Mouse (Mus musculus) myocyte (in vitro differentiated cells): ENCODE results near the gene Lyg1. TPM values are rescaled to one million over a fixed set of nuclear protein-coding genes. Genes with fewer than 3 reads are reported as not detected.

Experiments used
- H3K27me3 ChIP-seq: one replicate; pipeline ENCODE4 v1.6.1; 2011; ENCODE audit not compliant: control insufficient read depth, insufficient read depth, insufficient read length
- H3K36me3 ChIP-seq: one replicate; pipeline ENCODE4 v1.6.1; 2011; ENCODE audit not compliant: control insufficient read depth, insufficient read depth
- H3K4me2 ChIP-seq: one replicate; pipeline ENCODE4 v1.6.1; 2011; ENCODE audit warnings: low read depth, control low read depth
- H3K4me3 ChIP-seq: one replicate; pipeline ENCODE4 v1.5.1; 2011; ENCODE audit warnings: mild to moderate bottlenecking, control low read depth, moderate library complexity
- H3K79me2 ChIP-seq: one replicate; pipeline ENCODE4 v1.6.1; 2011; ENCODE audit not compliant: control insufficient read depth, insufficient read depth
- H3ac ChIP-seq: one replicate; pipeline ENCODE4 v1.6.1; 2011; ENCODE audit not compliant: control insufficient read depth, insufficient read length
- CEBPB ChIP-seq: IDR thresholded peaks from 2 replicates; pipeline ENCODE4 v1.6.1; 2011; ENCODE audit warnings: mild to moderate bottlenecking, moderate library complexity; ENCODE audit not compliant: poor library complexity, insufficient read depth, severe bottlenecking
- E2F4 ChIP-seq: IDR thresholded peaks from one replicate; pipeline ENCODE4 v1.6.1; 2011; ENCODE audit warnings: mild to moderate bottlenecking, control low read depth, moderate library complexity; ENCODE audit not compliant: insufficient read depth
- MAX ChIP-seq: IDR thresholded peaks from one replicate; pipeline ENCODE4 v1.6.1; 2011; ENCODE audit warnings: low read depth, mild to moderate bottlenecking, control low read depth
- MYOD1 ChIP-seq, 3 experiments: IDR thresholded peaks; one replicate each; pipeline ENCODE4 v1.6.1; 2011; ENCODE audit warnings: control low read depth in 2 of 3, low read depth in 2 of 3, mild to moderate bottlenecking in 2 of 3, moderate library complexity in 1 of 3; ENCODE audit not compliant: insufficient read length in 2 of 3, control insufficient read depth in 1 of 3
- MYOG ChIP-seq, 3 experiments: IDR thresholded peaks; one replicate each; pipeline ENCODE4 v1.6.1; 2011; ENCODE audit warnings: control low read depth in 2 of 3, low read depth in 2 of 3, mild to moderate bottlenecking in 2 of 3; ENCODE audit not compliant: insufficient read length in 2 of 3, control insufficient read depth in 1 of 3, insufficient read depth in 1 of 3
- POLR2A ChIP-seq: IDR thresholded peaks from one replicate; pipeline ENCODE4 v1.6.1; 2011; ENCODE audit warnings: low read depth, mild to moderate bottlenecking, control low read depth, moderate library complexity; ENCODE audit not compliant: insufficient read length
- POLR2AphosphoS2 ChIP-seq: IDR thresholded peaks from one replicate; pipeline ENCODE4 v1.6.1; 2011; ENCODE audit warnings: low read depth, control low read depth; ENCODE audit not compliant: insufficient read length
- REST ChIP-seq: IDR thresholded peaks from one replicate; pipeline ENCODE4 v1.6.1; 2011; ENCODE audit warnings: mild to moderate bottlenecking, control low read depth, moderate library complexity; ENCODE audit not compliant: insufficient read depth, insufficient read length
- SRF ChIP-seq: IDR thresholded peaks from one replicate; pipeline ENCODE4 v1.6.1; 2011; ENCODE audit warnings: low read depth; ENCODE audit not compliant: control insufficient read depth, insufficient read length
- TCF12 ChIP-seq: IDR thresholded peaks from one replicate; pipeline ENCODE4 v1.6.1; 2011; ENCODE audit warnings: mild to moderate bottlenecking, control low read depth; ENCODE audit not compliant: poor library complexity, insufficient read depth, severe bottlenecking
- TCF3 ChIP-seq: IDR thresholded peaks from one replicate; pipeline ENCODE4 v1.6.1; 2011; ENCODE audit warnings: low read depth, control low read depth; ENCODE audit not compliant: insufficient read length
- USF1 ChIP-seq: IDR thresholded peaks from one replicate; pipeline ENCODE4 v1.6.1; 2011; ENCODE audit warnings: low read depth, mild to moderate bottlenecking, control low read depth, moderate library complexity
- polyA plus RNA-seq: library from polyadenylated mRNA; unstranded; fragments of >200 nt; fragmentation: generic; extraction: Trizol; gene quantifications from one replicate; pipeline ENCODE4 v1.2.1, GENCODE M21; 2012; ENCODE audit warnings: missing spikeins

Gene Lyg1
- polyA plus RNA-seq, 1 experiment = not detected

- H3ac ChIP-seq = no peak overlapping the region
- H3K4me2 ChIP-seq = no peak overlapping the region
- H3K27me3 ChIP-seq = peaks cover 8% of the 10 kb centered on the region
- TF ChIP-seq MYOG (IDR thresholded peaks at IDR 0.05; ENCODE audit: control insufficient read depth in 1 of 3, insufficient read depth in 1 of 3, insufficient read length in 2 of 3, low read depth in 2 of 3) = no peak
- TF ChIP-seq CEBPB = no peak
- no peak for TF ChIP-seq TCF3
- no peak for TF ChIP-seq E2F4
- TF ChIP-seq POLR2A = no peak
- TF ChIP-seq TCF12 = no peak
- TF ChIP-seq MAX = no peak
- no peak overlapping the region for H3K4me3 ChIP-seq
- H3K79me2 ChIP-seq = no peaks in the 10 kb centered on the region
- H3K36me3 ChIP-seq = no peaks in the 10 kb centered on the region
Observed at GRCm38 (mm10) chr1:37956690-37957431, 698 bp downstream of the Lyg1 start.

GRCm38 (mm10) chr1:37955251-37955650, 2.3 kb downstream of the Lyg1 start:
- Histone ChIP-seq H3K4me3 (no peak overlapping the region), H3ac (no peak overlapping the region), H3K4me2 (no peak overlapping the region), H3K79me2 (no peaks in the 10 kb centered on the region), H3K27me3 (peaks cover 10% of the 10 kb centered on the region), H3K36me3 (no peaks in the 10 kb centered on the region)
- no peak for TF ChIP-seq REST
- TF ChIP-seq POLR2A = no peak
- no peak for TF ChIP-seq SRF
- no peak for TF ChIP-seq E2F4
- no peak for TF ChIP-seq MYOG (IDR thresholded peaks at IDR 0.05; ENCODE audit: control insufficient read depth in 1 of 3, insufficient read depth in 1 of 3, insufficient read length in 2 of 3, low read depth in 2 of 3)
- TF ChIP-seq TCF3 = no peak
- no peak for TF ChIP-seq TCF12
- no peak for TF ChIP-seq MAX
- no peak for TF ChIP-seq MYOD1 (IDR thresholded peaks at IDR 0.05; ENCODE audit: control insufficient read depth in 1 of 3, insufficient read length in 2 of 3, low read depth in 2 of 3)
- no peak for TF ChIP-seq POLR2AphosphoS2
- no peak for TF ChIP-seq CEBPB
- no peak for TF ChIP-seq USF1

- Histone ChIP-seq H3K4me2 (no peak overlapping the region), H3K36me3 (no peaks in the 10 kb centered on the region), H3K27me3 (peaks cover 14% of the 10 kb centered on the region), H3K4me3 (no peak overlapping the region), H3ac (no peak overlapping the region), H3K79me2 (no peaks in the 10 kb centered on the region)
- no peak for TF ChIP-seq MYOD1 (IDR thresholded peaks at IDR 0.05; ENCODE audit: control insufficient read depth in 1 of 3, insufficient read length in 2 of 3, low read depth in 2 of 3)
- TF ChIP-seq E2F4 = no peak
- no peak for TF ChIP-seq MYOG (IDR thresholded peaks at IDR 0.05; ENCODE audit: control insufficient read depth in 1 of 3, insufficient read depth in 1 of 3, insufficient read length in 2 of 3, low read depth in 2 of 3)
- no peak for TF ChIP-seq CEBPB
Observed at GRCm38 (mm10) chr1:37954786-37955185, 2.8 kb downstream of the Lyg1 start.

GRCm38 (mm10) chr1:37948906-37949305, 8.7 kb downstream of the Lyg1 start:
- Histone ChIP-seq H3K27me3 (peaks cover 7% of the 10 kb centered on the region), H3K36me3 (no peaks in the 10 kb centered on the region), H3K4me3 (no peak overlapping the region), H3K79me2 (no peaks in the 10 kb centered on the region), H3K4me2 (no peak overlapping the region), H3ac (no peak overlapping the region)
- TF ChIP-seq TCF12 (no peak), SRF (no peak), MYOD1 (IDR thresholded peaks at IDR 0.05; ENCODE audit: control insufficient read depth in 1 of 3, insufficient read length in 2 of 3, low read depth in 2 of 3) (no peak), POLR2A (no peak), REST (no peak), MAX (no peak), USF1 (no peak), CEBPB (no peak), MYOG (IDR thresholded peaks at IDR 0.05; ENCODE audit: control insufficient read depth in 1 of 3, insufficient read depth in 1 of 3, insufficient read length in 2 of 3, low read depth in 2 of 3) (no peak), E2F4 (no peak), TCF3 (no peak), POLR2AphosphoS2 (no peak)

- Histone ChIP-seq H3ac (no peak overlapping the region), H3K79me2 (no peaks in the 10 kb centered on the region), H3K36me3 (no peaks in the 10 kb centered on the region), H3K27me3 (no peaks in the 10 kb centered on the region), H3K4me3 (no peak overlapping the region), H3K4me2 (no peak overlapping the region)
- TF ChIP-seq SRF (no peak), CEBPB (no peak), TCF3 (no peak), MAX (no peak), TCF12 (no peak), POLR2AphosphoS2 (no peak), MYOD1 (IDR thresholded peaks at IDR 0.05; ENCODE audit: control insufficient read depth in 1 of 3, insufficient read length in 2 of 3, low read depth in 2 of 3) (no peak), USF1 (no peak), REST (no peak), MYOG (IDR thresholded peaks at IDR 0.05; ENCODE audit: control insufficient read depth in 1 of 3, insufficient read depth in 1 of 3, insufficient read length in 2 of 3, low read depth in 2 of 3) (no peak)
Observed at GRCm38 (mm10) chr1:37931806-37932205, 25.8 kb downstream of the Lyg1 start.
